Mouse (Mus musculus) cerebellum, adult 2 months (tissue): ENCODE measurements around the gene Fhit.

Source experiments
- CTCF ChIP-seq: fragments of 200-500 bp; IDR thresholded peaks from 2 replicates; pipeline ENCODE4 v1.5.1; 2011; ENCODE audit warnings: low read depth, mild to moderate bottlenecking, control low read depth, low read length, moderate library complexity, borderline replicate concordance; ENCODE audit not compliant: insufficient read depth
- POLR2A ChIP-seq: fragments of 200-500 bp; IDR thresholded peaks from 2 replicates; pipeline ENCODE4 v1.6.1; 2011; ENCODE audit warnings: low read length, control low read depth, borderline replicate concordance; ENCODE audit not compliant: insufficient read depth

DNA sequence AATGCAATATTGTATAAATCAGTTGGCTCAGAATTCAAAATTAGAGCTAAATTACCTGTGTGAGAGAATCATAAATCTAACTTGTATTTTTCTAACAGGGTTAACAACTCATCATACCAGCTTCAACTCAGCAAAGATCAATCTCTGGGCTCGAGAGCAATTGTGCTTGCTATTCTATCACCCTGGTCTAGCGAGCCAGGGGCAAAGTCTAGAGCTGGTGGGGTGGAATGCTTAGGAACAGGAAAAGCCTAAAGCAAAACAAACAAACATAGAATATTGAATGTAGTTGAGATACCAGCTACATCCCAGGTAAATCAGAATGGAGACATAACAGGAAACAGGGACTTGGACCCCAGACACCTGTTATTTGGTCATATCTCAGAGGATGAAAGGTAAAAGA, 594.1 kb downstream of the Fhit start:
- TF ChIP-seq POLR2A, result no peak
- no peak for TF ChIP-seq CTCF
